Mouse (Mus musculus) spleen, adult 12 weeks (tissue): ENCODE results near the gene Ccdc127.

Experiments
- DNase-seq: peaks from one replicate; pipeline ENCODE4 v3.0.0; 2022; ENCODE audit warnings: low spot score

Ccdc127 gene

GRCm38 (mm10) chr13:74349566-74350434 lies at the start of gene Ccdc127, which contains the start of gene Sdha:
Gene Ccdc127 (plus strand): TSS chr13:74350309.
Gene Sdha (minus strand): TSS chr13:74350280.
- DNase-seq: peak; percentile 98

- peak; percentile 26 for DNase-seq
Observed at GRCm38 (mm10) chr13:74300925-74301606, 49.0 kb upstream of the Ccdc127 start.

DNA sequence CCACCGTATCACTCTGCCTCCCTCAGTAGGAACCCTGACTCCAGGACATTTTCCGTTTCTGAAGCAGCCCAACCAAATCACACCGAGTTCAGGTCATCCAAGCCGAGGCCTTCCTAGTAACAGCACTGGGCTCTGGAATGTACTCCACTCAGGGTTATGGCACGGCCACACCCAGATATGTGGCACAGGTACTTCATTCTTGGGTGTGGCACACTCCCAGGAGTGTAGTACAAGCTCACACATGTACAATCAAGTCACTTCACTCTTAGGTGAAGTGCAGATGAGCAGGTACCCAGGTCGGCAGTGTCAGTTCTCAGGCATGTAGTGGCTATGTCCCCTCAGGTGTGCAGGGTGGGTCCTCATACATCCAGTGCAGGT lies 48.5 kb upstream of the Ccdc127 start:
- DNase-seq: no peak

- DNase-seq: no peak
Observed at GRCm38 (mm10) chr13:74302050-74303037, 47.8 kb upstream of the Ccdc127 start.

- no peak for DNase-seq
Observed at GRCm38 (mm10) chr13:74305380-74305779, 44.7 kb upstream of the Ccdc127 start.

DNA sequence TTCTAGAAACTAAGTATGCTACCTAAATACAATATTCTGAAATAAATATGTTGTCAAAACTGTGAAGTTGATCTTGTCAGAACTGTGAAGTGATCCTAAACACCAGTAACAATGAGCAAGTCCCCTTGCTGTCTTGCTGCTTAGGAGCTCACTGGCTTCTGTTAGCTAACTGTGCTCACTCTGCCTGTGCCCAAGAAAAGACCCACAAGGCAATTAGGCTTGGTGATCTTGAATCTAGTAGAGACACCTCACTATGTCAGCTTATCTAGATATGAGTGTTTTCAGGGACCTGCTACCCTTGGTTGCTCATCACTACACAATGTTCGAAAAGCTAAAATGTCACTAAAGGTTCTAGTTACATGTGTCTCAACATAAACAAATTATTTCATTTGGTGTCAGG lies 44.3 kb upstream of the Ccdc127 start:
- DNase-seq: no peak

DNA sequence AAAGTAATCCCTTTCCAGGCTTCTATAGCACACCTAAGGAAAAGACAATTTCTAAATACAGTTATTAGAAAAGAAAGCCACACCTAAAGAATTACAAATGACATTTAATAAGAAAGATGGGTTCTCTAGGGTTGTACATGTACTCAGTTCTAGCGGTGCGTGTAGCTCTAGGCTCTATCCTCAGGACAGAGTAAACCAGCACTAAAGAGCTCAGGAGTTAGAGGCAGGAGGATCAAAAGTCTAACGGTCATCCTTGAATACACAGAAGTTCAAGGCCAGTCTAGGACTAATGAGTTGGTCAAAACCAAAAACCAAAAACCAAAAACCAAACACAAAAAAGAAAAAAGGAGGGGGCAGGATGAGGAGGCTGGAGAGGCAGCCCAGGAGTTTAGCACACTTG lies 35.5 kb upstream of the Ccdc127 start:
- DNase-seq: no peak

GRCm38 (mm10) chr13:74316386-74316785 lies 33.7 kb upstream of the Ccdc127 start:
- no peak for DNase-seq

DNA sequence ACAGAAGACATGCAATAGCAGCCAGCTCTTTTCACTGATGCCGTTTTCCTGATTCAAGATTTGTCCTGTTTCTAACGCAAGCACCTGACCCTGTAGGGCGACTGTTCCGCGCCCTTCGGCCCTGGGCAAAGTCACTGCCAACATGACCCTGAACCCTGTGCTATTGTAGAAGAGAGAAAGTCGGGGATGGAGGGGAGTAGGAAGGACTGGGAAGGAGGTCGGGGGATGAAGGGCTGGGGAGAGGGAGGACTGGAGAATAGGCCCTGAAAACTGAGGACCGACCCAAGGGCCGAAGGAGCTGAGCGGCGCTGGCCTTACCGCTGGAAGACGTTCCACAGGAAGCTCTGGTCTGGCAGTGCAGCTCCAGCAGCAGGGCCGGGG lies 33.3 kb upstream of the Ccdc127 start:
- DNase-seq: no peak

DNA sequence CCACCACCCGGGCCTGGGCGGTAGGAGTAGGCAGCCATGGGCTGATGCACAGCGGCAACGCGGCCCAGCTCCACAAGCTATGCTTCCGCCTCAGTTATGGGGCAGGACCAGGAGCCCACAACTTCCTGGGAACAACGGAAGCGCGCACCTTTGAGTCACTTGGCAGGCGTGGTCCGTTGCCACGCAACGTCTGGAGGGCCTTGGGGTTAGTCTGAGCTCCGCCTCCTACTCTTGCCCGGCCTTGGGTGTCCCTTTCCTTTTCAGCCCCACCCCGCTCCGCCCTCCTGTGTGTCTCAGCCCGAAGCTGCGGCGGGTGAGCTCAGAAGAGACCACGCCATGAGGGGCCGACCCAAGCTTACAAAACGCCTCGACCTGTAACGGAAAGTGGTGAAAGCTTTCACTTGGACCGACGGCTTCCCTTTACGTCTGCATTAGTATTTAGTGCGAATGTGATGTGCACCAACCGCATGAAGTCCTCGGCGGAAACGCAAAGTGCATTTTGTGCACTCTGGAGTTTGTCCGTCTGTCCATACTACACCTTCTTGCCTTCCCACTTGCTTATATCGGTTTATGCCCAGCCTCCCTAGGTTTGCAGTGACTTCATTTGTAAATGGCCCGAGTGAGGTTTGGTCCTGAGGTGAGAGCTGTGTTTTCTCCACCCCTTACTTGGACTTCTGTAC lies 32.8 kb upstream of the Ccdc127 start, which contains the start of gene Pdcd6:
Gene Pdcd6 (minus strand): TSS at position 411 of the 680 bp plus-strand sequence.
- DNase-seq: peak; percentile 88

DNA sequence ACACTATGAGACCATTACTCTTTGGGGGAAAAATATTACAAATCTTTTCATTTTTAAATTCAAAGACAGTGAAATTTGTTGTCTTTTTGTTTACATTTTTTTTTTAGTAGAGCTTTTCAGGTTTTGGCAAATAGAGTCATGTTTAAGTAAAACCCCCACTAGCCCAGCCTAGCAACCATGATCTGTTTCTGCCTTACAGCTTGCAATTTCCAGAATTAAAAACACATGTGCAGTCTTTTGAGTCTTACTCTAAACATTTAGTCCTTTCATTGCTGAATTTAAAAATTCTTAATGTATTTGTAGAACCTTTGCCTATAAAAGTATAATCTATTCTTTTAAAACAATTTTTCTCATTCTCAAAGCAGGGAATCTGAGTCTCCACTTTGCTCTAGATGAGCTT lies 20.8 kb upstream of the Ccdc127 start:
- DNase-seq: no peak

GRCm38 (mm10) chr13:74341036-74341435 lies 9.1 kb upstream of the Ccdc127 start:
- DNase-seq: no peak

GRCm38 (mm10) chr13:74350435-74350906 lies 362 bp downstream of the Ccdc127 start:
- DNase-seq: no peak

DNA sequence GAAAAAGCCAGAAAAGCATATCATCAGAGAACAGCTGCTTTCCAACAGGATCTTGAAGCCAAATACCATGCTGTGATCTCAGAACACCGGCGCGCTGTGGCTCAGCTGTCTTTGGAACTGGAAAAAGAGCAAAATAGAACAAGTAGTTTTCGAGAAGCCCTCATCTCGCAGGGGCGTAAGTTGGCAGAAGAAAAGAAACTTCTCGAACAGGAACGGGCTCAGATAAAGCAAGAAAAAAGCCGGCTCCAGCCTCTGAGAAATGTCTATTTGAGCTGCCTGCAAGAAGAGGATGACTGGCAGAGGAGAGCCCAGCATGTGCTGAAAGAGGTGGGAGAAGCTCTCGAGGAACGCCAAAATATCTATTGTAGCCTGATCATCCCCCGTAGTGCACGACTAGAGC lies 6.4 kb downstream of the Ccdc127 start:
- no peak for DNase-seq

DNA sequence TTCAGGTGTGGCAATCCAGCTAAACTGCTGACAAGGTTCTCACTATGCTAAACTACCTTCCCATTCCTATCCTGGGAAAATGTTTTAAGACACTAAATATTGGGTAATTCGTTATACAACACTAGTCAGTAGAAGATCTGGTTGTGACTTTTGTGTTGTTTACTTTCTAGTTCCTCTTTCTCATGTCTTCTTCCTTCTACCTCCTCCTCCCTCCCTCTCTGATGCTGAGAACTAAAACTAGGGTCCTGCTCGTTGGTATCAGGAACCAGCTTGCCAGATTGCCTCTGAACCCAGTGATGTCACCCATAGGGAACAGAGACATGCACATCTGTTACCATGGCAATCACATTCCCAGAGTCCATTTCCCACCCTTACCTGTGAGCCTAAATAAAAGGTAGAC lies 12.1 kb downstream of the Ccdc127 start:
- no peak for DNase-seq

GRCm38 (mm10) chr13:74363176-74363858 lies 13.2 kb downstream of the Ccdc127 start:
- DNase-seq: no peak

GRCm38 (mm10) chr13:74363859-74364235 lies 13.7 kb downstream of the Ccdc127 start, which contains the start of gene Lrrc14b:
Gene Lrrc14b (minus strand): TSS chr13:74364005.
- DNase-seq: no peak

DNA sequence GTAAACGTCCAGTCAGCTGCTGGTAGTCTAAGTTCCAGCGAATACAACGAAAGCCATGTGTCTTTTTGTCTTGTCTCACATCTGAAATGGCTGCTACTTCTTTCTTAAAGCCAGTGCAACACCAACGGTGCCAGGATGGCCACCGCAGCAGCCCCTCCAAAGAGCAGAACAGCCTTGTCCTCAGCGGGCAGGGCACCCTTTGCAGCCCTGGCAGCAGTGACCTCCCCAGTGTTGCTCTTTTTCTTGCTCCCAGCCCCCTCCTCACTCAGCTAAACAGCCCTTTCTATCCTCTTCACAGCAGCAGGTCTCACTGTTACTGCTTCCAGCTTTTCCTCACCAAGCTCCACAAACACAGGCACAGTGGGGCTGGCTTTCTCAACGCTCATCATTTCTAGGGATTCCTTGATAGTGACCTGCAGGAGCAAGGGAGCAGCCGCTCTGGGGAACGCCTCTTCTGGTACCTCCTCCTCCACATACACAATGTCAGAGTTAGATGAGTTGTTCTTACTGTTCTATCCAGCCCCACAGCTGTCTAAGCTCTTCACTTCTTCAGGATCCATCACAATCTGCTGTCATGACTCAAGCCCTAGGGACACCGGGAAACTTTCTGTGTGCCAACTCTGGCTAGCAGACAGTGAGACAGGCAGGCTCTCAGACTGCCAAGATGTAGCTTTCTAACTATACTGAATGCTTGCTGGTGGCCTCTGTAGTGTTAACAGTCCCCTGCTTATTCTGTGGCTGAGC lies 31.6 kb downstream of the Ccdc127 start:
- DNase-seq: no peak

DNA sequence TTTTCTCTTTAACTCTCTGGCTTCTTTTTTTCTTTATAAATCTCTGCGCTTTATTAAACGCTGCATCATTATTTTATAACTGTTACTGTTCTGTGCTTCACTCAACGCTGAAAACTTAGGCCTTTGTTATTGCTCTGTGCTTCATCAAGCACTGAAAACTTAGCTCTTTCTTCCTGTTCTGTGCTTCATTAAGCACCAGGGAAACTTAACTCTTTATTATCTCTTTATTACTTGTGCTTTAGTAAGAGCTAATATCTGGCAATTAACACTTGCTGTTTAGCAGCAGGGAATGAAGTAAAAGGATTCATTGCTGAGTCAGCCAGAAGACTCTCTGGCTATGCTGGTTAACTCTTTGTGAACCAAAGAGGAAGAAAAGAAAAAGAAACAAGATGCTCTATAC lies 32.2 kb downstream of the Ccdc127 start:
- no peak for DNase-seq

DNA sequence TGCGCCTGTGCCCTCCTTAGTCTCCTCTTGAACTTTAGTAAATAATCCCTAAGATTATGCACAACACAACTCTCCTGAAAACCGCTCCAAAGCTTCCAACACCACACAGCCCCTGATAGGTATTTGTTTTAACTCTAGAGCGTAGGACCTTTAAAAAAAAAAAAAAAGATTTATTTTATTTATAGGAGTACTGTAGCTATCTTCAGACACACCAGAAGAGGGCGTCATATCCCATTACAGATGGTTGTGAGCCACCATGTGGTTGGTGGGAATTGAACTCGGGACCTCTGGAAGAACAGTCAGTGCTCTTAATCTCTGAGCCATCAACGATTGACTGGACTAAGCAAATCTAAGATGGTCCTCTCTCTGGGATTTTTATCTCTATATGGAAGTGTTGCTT lies 39.6 kb downstream of the Ccdc127 start:
- no peak for DNase-seq
